In the genomic region with DNA sequence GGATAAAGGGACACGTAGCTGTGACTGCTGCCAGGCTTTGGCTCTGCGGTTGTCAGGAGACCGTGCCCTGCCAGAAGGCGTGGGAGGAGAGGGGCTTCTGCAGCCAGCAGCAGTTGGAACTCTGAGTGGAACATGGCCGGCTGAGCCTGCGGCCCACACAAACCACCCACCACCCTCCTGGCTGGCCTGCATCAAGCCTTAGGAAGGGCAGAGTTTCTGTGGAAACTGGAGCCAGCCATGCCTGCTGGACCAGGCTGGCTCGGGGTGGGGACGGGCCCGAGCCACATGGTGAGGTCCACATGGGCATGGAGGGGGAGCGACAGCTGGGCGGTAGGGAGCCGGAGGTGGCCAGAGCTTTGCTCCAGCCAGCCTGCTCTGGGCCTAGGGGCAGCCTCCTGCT, we compare ENCODE assay signal across 10 mouse cellular contexts. TPM values are rescaled to one million over a fixed set of nuclear protein-coding genes. Genes with fewer than 3 reads are reported as not detected.
DNase-seq lines count a peak whose midpoint lies in the region; ATAC-seq and TF ChIP-seq lines count a peak whose summit lies in the region.
"Had no signal": no experiment of that assay in that cellular context is flagged by ENCODE, and none has a peak within 500 bp of the region (broad histone marks: within the 10 kb centered on the region; RNA-seq: fewer than 3 reads in every experiment).

No protein-coding gene starts in this region.

- H3K36me3 ChIP-seq in hindbrain, embryonic 10.5 days: no peaks in the 10 kb centered on the region
- H3K36me3 ChIP-seq in hindbrain, embryonic 12.5 days: no peaks in the 10 kb centered on the region
- no peaks in the 10 kb centered on the region for H3K36me3 ChIP-seq in ES-E14 (ENCODE audit: control insufficient read depth, insufficient read depth, low read length, poor library complexity, severe bottlenecking)
- no peaks in the 10 kb centered on the region for H3K36me3 ChIP-seq in neural tube, embryonic 15.5 days

- ATAC-seq in hindbrain, embryonic 12.5 days (ENCODE audit: low FRiP score): no peak
- peak; percentile 88 for ATAC-seq in frontal cortex, adult (ENCODE audit: low TSS enrichment)
- no peak for ATAC-seq in neural tube, embryonic 15.5 days (ENCODE audit: low FRiP score)

- H3K4me3 ChIP-seq in hindbrain, embryonic 10.5 days: no peak overlapping the region
- no peak overlapping the region for H3K4me3 ChIP-seq in hindbrain, embryonic 12.5 days
- H3K4me3 ChIP-seq in ES-E14 (ENCODE audit: insufficient read depth in 1 of 2, low read depth in 1 of 2, low read length in 2 of 2, poor library complexity in 1 of 2, severe bottlenecking in 1 of 2): peak overlapping the region; percentile 22 to 58; a peak in 3 of 4 replicates
- H3K4me3 ChIP-seq in neural tube, embryonic 15.5 days (replicated peaks): no peak overlapping the region

- no peaks in the 10 kb centered on the region for H3K9me3 ChIP-seq in hindbrain, embryonic 10.5 days
- H3K9me3 ChIP-seq in hindbrain, embryonic 12.5 days (replicated peaks): no peaks in the 10 kb centered on the region
- no peaks in the 10 kb centered on the region for H3K9me3 ChIP-seq in ES-E14 (ENCODE audit: control insufficient read depth, insufficient read depth, low read depth, low read length)
- H3K9me3 ChIP-seq in neural tube, embryonic 15.5 days (replicated peaks): no peaks in the 10 kb centered on the region

- H3K27ac ChIP-seq in hindbrain, embryonic 10.5 days: peak overlapping the region; percentile 69
- H3K27ac ChIP-seq in hindbrain, embryonic 12.5 days: no peak overlapping the region
- H3K27ac ChIP-seq in ES-E14 (ENCODE audit: insufficient read depth, low read depth, low read length, poor library complexity, severe bottlenecking): no peak overlapping the region
- H3K27ac ChIP-seq in neural tube, embryonic 15.5 days (replicated peaks): no peak overlapping the region

- 77% methylated on average over 12 of the region's 12 CpGs for WGBS in hindbrain, embryonic 10.5 days
- WGBS in hindbrain, embryonic 12.5 days: 72% methylated on average over 12 of the region's 12 CpGs
- WGBS in neural tube, embryonic 15.5 days: 85% methylated on average over 12 of the region's 12 CpGs

- H3K4me2 ChIP-seq in hindbrain, embryonic 12.5 days (replicated peaks): no peak overlapping the region
- no peak overlapping the region for H3K4me2 ChIP-seq in neural tube, embryonic 15.5 days

- H3K27me3 ChIP-seq in hindbrain, embryonic 10.5 days (ENCODE audit: insufficient read depth, poor library complexity, severe bottlenecking): 0 out of 2 replicates have a peak, but pooled peaks cover 7% of the 10 kb centered on the region
- H3K27me3 ChIP-seq in hindbrain, embryonic 12.5 days: no peaks in the 10 kb centered on the region
- H3K27me3 ChIP-seq in neural tube, embryonic 15.5 days (replicated peaks): no peaks in the 10 kb centered on the region

- in situ Hi-C loops in ES-E14 (cut with MboI; ENCODE audit: low sequenced_read_pairs in 2 of 2, unreplicated experiment in 2 of 2): no loop called here

- peaks cover 41% of the 10 kb centered on the region for H3K4me1 ChIP-seq in hindbrain, embryonic 10.5 days (replicated peaks)
- H3K4me1 ChIP-seq in hindbrain, embryonic 12.5 days: peaks cover 24% of the 10 kb centered on the region
- no peaks in the 10 kb centered on the region for H3K4me1 ChIP-seq in ES-E14 (ENCODE audit: control insufficient read depth in 2 of 2, insufficient read depth in 2 of 2, low read length in 2 of 2, poor library complexity in 1 of 2)
- peaks cover 2% of the 10 kb centered on the region for H3K4me1 ChIP-seq in neural tube, embryonic 15.5 days

- DNase-seq in hindbrain, embryonic 10.5 days (ENCODE audit: low spot score): no peak
- DNase-seq in ES-E14 (ENCODE audit: low read depth, low spot score) (no peak), liver (no peak)
- peak; percentile 56 to 59 for DNase-seq in layer of hippocampus, postnatal 36 days
- DNase-seq in kidney, postnatal 14 days: no peak
- DNase-seq: kidney, postnatal 25 days; lung, postnatal 14 days had no signal

- H3K9ac ChIP-seq in hindbrain, embryonic 12.5 days: no peak overlapping the region
- H3K9ac ChIP-seq in ES-E14 (ENCODE audit: insufficient read depth, low read depth, low read length, poor library complexity, severe bottlenecking): no peak overlapping the region
- no peak overlapping the region for H3K9ac ChIP-seq in neural tube, embryonic 15.5 days (replicated peaks)

TF ChIP-seq in ES-E14, 5 proteins besides CTCF, POLR2A, EP300 and RAD21:
- TF ChIP-seq ZNF384 (IDR thresholded peaks at IDR 0.05; ENCODE audit: low read depth, low read length) (no peak), HCFC1 (IDR thresholded peaks at IDR 0.05; ENCODE audit: borderline replicate concordance, insufficient read depth, low read length) (no peak), CHD2 (IDR thresholded peaks at IDR 0.05; ENCODE audit: low read depth, low read length) (no peak), ZC3H11A (IDR thresholded peaks at IDR 0.05; ENCODE audit: borderline replicate concordance, low read depth, low read length) (no peak), MAFK (IDR thresholded peaks at IDR 0.05; ENCODE audit: insufficient read depth, low read depth, low read length) (no peak)

RNA-seq across cellular contexts. Expression of a gene that starts 29.3 kb away (rescaled TPM):
- polyA plus RNA-seq in hindbrain, embryonic 10.5 days (2016; fragmentation: Nextera tagmentation; extraction: Ambion mirVana): 865 and 1,523 TPM in 2 replicates
- 565 and 605 TPM in 2 replicates for polyA plus RNA-seq in hindbrain, embryonic 12.5 days (2016; fragmentation: Nextera tagmentation; extraction: Ambion mirVana)
- 8.0 and 10.1 TPM in 2 replicates for total RNA-seq in ES-E14 (2012; rRNA removed)
- 100 to 1,000 TPM; 144 to 150 TPM for total RNA-seq in layer of hippocampus, postnatal 36 days (2021)
- 155 and 302 TPM in 2 replicates for polyA plus RNA-seq in neural tube, embryonic 15.5 days (2015; fragmentation: Nextera tagmentation; extraction: Ambion mirVana)

Comparison
In these comparisons a context has a peak if more than half of its experiments do, and no peak if none do; other contexts are left out.
1. DNase-seq: peak in layer of hippocampus, postnatal 36 days (2 of 2); none in hindbrain, embryonic 10.5 days (single experiment), ES-E14 (single experiment), liver (single experiment) and kidney, postnatal 14 days (single experiment).
2. H3K4me3 ChIP-seq: peak in ES-E14 (2 of 2); none in hindbrain, embryonic 10.5 days (single experiment), hindbrain, embryonic 12.5 days (single experiment) and neural tube, embryonic 15.5 days (single experiment).